Mouse (Mus musculus) kidney, adult 2 months (tissue): ENCODE measurements around the gene Gm2001.
"Not testable (repeated sequence)": the region's sequence is repeated elsewhere in the genome, so short reads cannot be mapped to it uniquely, and the experiment has no call there.

Source experiments
- CTCF ChIP-seq: fragments of 200-500 bp; conservative IDR thresholded peaks from 2 replicates; pipeline ENCODE4 v1.5.1; 2011; ENCODE audit warnings: low read depth, mild to moderate bottlenecking, control low read depth, low read length, moderate library complexity, mixed read lengths; ENCODE audit not compliant: insufficient read depth, insufficient read length
- POLR2A ChIP-seq: fragments of 200-500 bp; IDR thresholded peaks from one replicate; pipeline ENCODE4 v1.6.1; 2011; ENCODE audit warnings: low read depth, low read length, control low read depth

DNA sequence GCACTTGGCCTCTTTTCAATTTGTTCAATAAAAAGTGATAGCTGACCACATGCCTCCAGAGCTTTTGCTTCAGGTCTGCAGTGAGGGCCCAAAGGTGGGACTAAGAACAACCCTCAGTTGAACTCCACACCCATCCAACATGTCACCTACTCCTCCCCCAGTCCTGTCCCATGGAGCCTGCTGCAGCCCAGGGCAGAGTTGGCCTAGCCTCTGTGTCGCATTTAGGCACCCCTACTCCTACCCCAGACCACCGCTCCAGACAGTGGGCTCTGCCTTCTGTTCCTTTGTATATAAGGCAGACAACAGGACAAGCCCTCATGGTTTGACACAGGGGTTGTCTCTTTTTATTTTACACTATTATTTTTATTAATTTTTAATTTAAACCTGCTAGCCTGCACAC lies 21.9 kb upstream of the Gm2001 start:
- not testable (repeated sequence) for TF ChIP-seq POLR2A, CTCF
